Mouse (Mus musculus) adrenal gland, postnatal 25 days (tissue): ENCODE results near the gene Tbc1d30. TPM values are rescaled to one million over a fixed set of nuclear protein-coding genes. Genes with fewer than 3 reads are reported as not detected.
"Not testable (repeated sequence)": the region's sequence is repeated elsewhere in the genome, so short reads cannot be mapped to it uniquely, and the experiment has no call there.

ENCODE experiments used
- DNase-seq: peaks from one replicate; pipeline ENCODE4 v3.0.0; 2021; ENCODE audit warnings: mixed read lengths
- total RNA-seq: library from RNA; stranded (reverse); gene quantifications from 2 replicates; pipeline ENCODE4 v1.2.3, GENCODE M21; 2021

The Tbc1d30 gene
- total RNA-seq, 1 experiment from 2014 or later: 11.0 TPM

DNA sequence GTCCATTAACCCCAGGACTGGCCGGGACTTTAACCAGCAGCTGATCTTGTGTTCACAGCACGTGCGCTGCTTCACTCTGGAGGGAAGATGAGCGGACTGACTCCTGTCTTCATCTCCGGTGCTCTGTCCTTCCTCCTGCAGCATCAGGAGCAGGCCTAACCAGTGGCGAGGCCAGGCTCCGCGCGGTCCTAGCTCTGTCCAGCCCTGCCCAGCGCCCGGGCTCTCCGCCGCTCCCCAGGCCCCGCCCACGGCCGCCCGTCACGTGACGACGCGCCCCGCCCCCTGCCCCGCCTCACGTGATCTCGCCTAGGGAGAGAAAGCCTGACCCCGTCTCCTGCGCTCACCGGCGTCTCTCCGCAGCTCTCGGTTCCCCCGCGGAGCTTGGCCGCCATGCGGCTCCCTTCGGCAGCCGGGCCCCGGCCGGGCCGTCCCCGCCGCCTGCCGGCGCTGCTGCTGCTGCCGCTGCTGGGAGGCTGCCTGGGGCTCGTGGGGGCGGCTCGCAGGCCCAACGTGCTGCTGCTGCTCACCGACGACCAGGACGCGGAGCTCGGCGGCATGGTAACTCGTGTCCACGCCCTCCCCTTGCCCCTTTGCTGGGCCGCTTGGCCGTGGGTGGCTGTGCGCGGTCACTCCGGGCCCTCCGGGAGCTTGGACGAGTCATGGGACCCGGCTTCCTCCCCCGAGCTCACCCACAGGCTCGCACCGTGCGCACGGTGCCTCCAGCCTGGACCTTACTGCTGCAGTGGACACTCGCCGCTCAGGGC lies 13.9 kb upstream of the Tbc1d30 start, which contains the start of gene Gns:
Gene Gns (plus strand): TSS at position 290 of the 764 bp plus-strand sequence.
- peak; percentile 95 for DNase-seq

GRCm38 (mm10) chr10:121364306-121364705 lies 13.2 kb upstream of the Tbc1d30 start:
- no peak for DNase-seq

DNA sequence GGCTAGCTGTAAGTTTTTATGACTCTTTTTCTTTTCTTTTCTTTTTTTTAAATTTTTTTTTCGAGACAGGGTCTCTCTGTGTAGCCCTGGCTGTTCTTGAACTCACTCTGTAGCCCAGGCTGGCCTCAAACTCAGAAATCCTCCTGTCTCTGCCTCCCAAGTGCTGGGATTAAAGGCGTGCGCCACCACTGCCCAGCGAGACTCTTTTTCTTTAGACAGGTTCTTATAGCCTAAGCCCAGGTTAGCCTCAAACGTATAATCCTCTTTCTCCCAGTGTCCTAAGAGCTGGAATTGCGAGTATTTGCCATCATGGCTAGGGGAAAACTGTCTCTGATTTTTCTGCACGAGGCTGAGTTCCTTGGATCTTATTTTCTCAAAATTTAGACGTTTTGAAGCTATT lies 12.1 kb upstream of the Tbc1d30 start:
- DNase-seq: no peak

- no peak for DNase-seq
These were observed 9.3 kb upstream of the Tbc1d30 start for GRCm38 (mm10) chr10:121360358-121360757.

- DNase-seq: no peak
These were observed 713 bp upstream of the Tbc1d30 start for GRCm38 (mm10) chr10:121351692-121352290.

GRCm38 (mm10) chr10:121350357-121351065 lies 567 bp downstream of the Tbc1d30 start:
- DNase-seq: peak; percentile 15

DNA sequence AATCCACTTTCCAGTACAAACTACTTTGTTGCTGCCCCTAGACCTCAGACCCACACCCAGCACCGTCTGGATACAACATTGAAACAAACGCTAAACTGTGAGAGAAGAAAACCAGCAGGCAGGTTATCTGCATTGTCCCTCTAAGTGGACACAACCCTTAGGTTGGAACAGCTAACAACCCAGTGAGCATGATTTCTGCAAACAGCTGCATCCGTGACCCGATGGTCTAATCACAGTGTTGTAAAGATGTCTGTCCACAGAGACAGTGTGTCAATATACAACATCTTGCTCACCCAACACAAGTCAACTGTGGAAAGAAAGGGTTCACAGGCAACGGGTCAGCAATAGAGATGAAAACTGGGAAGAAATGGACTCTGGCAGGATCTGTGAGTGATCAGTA lies 1.8 kb downstream of the Tbc1d30 start:
- DNase-seq: no peak

GRCm38 (mm10) chr10:121343867-121344266 lies 7.2 kb downstream of the Tbc1d30 start:
- DNase-seq: no peak

DNA sequence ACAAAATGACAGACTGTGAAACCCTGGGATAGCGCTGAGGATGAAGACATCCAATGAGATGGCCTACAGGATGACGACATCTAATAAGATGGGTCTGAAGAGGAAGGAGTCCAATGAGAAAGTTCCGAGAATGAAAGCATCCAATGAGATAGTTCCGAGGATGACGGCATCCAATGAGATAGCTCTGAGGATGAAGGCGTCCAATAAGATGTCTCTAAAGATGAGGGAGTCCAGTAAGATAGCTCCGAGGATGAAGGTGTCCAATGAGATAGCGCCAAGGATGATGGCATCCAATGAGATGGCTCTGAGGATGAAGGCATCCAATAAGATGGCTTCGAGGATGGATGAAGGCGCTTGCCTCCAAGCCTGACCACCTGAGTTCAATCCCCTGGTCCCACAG lies 8.8 kb downstream of the Tbc1d30 start:
- DNase-seq: no peak

- DNase-seq: no peak
These were observed 10.1 kb downstream of the Tbc1d30 start for GRCm38 (mm10) chr10:121340754-121341593.

DNA sequence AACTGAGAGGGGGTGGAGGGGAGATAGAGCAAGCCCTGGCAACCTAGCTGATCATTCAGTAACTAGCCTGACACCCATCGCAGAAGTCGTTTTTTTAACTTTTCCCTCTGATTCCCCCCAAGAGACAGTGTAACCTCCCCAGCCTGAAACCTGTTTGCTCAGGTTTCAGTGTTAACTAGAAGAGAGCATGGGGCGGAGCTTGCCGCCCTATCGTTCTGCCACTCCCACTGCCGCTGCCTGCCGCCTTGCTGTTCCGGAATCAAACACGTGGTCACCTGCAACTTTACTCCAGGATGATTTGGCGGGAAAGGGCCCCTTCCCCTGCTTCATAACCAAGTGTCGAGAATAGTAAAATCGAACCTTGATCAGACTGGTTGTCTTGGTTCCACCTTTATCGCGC lies 14.5 kb downstream of the Tbc1d30 start:
- DNase-seq: not testable (repeated sequence)

DNA sequence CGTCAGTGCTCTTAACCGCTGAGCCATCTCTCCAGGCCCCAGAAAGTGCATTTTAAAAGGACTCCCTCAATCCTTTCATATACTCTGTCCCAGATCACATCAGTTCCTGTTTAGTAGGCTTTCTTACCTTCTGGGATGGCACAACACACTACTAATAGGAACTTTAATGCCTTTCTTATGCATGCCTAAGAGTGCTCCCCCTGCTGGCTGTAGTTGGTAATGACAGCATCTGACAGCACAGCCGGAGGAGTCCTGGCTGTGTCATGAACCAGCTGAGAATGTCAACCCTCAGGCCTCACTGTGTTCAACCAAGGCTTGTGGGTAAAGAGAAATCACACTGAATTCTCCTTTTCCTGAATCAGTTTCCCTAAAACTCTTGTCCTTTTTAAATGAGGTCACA lies 16.5 kb downstream of the Tbc1d30 start:
- DNase-seq: peak; percentile 65

GRCm38 (mm10) chr10:121330940-121331339 lies 20.1 kb downstream of the Tbc1d30 start:
- DNase-seq: peak; percentile 76

DNA sequence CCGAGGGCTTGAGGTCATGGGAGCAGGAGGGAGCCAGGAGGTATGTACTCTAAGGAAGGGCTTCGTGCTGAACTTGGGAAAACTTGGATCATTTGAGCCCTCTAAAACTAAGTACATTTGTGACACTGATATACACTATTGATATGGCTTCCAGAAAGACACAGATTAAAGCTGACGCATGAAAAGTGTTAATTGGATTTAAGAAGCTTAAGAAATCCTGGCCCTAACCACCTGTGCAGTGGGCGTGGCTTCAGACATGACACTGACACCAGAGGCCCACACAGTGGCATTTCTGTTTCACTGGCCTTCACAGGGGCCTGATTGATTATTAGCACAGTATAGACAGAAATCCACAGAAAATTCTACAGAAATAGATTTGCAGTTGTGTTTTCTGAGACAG lies 21.5 kb downstream of the Tbc1d30 start:
- no peak for DNase-seq

DNA sequence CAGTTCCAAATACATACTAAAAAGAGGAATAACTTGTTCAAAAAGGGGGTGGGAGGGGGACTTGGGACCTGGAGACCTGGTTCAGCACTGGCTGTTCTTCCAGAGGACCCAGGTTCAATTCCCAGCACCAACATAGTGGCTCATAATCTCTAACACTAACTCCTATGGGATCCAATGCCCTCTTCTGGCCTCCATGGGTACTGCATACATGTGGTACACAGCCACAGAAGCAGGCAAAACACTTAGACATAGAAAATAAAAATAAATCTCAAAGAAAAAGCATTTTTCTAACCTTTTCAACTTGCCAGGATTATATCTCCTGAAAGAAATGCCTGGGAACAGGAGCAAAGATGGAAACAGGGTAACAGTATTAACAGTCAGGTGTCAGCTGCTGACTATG lies 24.9 kb downstream of the Tbc1d30 start:
- DNase-seq: no peak

DNA sequence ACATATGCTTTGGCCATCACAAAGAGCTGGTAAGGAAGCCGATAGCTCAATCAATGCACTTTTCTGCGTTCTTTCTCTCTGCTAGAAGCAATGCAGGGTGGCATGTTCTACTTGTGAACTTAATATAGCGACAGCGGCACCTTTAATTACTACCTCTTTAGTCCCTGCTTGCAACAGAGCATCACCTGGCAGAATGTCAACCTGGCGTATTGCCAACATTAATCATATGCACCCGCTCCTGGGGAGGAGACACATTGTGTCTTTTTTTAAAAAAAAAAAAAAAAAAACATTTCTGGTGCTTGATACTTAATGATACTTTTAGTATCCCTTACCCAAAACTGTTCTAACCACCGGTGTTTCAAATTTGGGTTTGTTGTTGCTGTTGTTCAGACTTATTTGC lies 27.6 kb downstream of the Tbc1d30 start:
- no peak for DNase-seq

- DNase-seq: no peak
These were observed 32.6 kb downstream of the Tbc1d30 start for GRCm38 (mm10) chr10:121318397-121318950.

GRCm38 (mm10) chr10:121316361-121316760 lies 34.7 kb downstream of the Tbc1d30 start:
- no peak for DNase-seq

GRCm38 (mm10) chr10:121315321-121316283 lies 35.5 kb downstream of the Tbc1d30 start:
- no peak for DNase-seq

- no peak for DNase-seq
These were observed 36.9 kb downstream of the Tbc1d30 start for GRCm38 (mm10) chr10:121314186-121314585.

- DNase-seq: no peak
These were observed 38.0 kb downstream of the Tbc1d30 start for GRCm38 (mm10) chr10:121313049-121313448.
